Mouse (Mus musculus): ENCODE measurements around the gene Adcy5.

The Adcy5 gene

GRCm38 (mm10) chr16:35316856-35317264 lies 162.2 kb downstream of the Adcy5 start:
- DNase-seq (ENCODE audit: low spot score in 2 of 2) = no peak

GRCm38 (mm10) chr16:35317460-35317859 lies 162.8 kb downstream of the Adcy5 start:
- DNase-seq (ENCODE audit: low spot score in 2 of 2) = no peak

GRCm38 (mm10) chr16:35318397-35318796 lies 163.7 kb downstream of the Adcy5 start:
- DNase-seq (ENCODE audit: low spot score in 2 of 2) = no peak

GRCm38 (mm10) chr16:35319335-35319734 lies 164.7 kb downstream of the Adcy5 start:
- DNase-seq (ENCODE audit: low spot score in 2 of 2) = no peak

GRCm38 (mm10) chr16:35319773-35320172 lies 165.1 kb downstream of the Adcy5 start:
- DNase-seq (ENCODE audit: low spot score in 2 of 2) = no peak

- no peak for DNase-seq (ENCODE audit: low spot score in 2 of 2)
These were observed 175.8 kb downstream of the Adcy5 start for GRCm38 (mm10) chr16:35330451-35330850.
